Mouse (Mus musculus) testis, adult 2 months (tissue): ENCODE results near the gene Slc22a23.

ENCODE experiments used
- CTCF ChIP-seq: fragments of 200-500 bp; IDR thresholded peaks from 2 replicates; pipeline ENCODE4 v1.5.1; 2012; ENCODE audit warnings: low read depth, mild to moderate bottlenecking, inconsistent platforms, low read length, moderate library complexity; ENCODE audit not compliant: control insufficient read depth, insufficient read depth, insufficient replicate concordance
- POLR2A ChIP-seq: fragments of 200-500 bp; IDR thresholded peaks from 2 replicates; pipeline ENCODE4 v1.6.1; 2012; ENCODE audit warnings: low read depth, mild to moderate bottlenecking, inconsistent platforms, low read length, moderate library complexity; ENCODE audit not compliant: control insufficient read depth

- TF ChIP-seq POLR2A (no peak), CTCF (no peak)
Observed at GRCm38 (mm10) chr13:34148767-34149392, 196.1 kb downstream of the Slc22a23 start.
